In the genomic region with DNA sequence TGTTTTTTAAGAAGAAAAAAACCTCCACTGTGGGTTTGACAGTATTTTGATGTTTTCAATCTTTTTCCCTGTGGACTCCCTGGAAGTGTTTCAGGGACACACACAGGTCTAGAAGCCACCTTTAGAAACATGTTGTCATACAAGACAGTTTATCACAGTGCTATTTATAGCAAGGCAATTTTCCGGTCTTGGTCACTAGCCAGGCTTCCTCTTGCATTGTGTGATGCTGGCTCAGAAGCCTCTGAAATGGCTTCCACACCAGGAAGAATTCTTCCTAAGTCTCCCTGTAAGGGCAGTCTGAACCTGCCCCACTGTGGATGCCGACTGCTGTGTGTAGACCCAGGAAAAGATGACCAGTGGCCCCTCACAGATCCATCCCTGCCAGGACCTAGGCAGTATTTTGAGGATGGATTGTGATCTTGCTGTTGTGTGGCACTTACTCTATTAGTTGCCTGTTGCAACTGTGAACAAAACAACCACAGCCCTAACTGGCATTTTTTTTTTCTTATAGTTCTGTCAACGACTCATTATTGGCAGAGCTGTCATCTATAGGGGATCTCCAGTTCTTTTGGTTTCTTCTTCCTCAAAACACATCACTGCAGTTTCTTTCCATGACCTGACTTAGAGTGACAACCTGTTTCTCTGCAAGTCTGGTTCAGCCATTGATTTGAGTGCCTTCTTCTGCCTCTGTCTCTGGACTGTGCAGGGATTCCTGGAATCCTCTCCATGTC, we compare ENCODE assay signal across 14 mouse cellular contexts. TPM values are rescaled to one million over a fixed set of nuclear protein-coding genes. Genes with fewer than 3 reads are reported as not detected.
DNase-seq lines count a peak whose midpoint lies in the region; ATAC-seq and TF ChIP-seq lines count a peak whose summit lies in the region.
"Had no signal": no experiment of that assay in that cellular context is flagged by ENCODE, and none has a peak within 500 bp of the region (broad histone marks: within the 10 kb centered on the region; RNA-seq: fewer than 3 reads in every experiment).

No protein-coding gene starts in this region.

- H3K4me3 ChIP-seq in lung, embryonic 14.5 days (ENCODE audit: low read depth, low read length): no peak overlapping the region
- H3K4me3 ChIP-seq in heart, embryonic 12.5 days: no peak overlapping the region
- H3K4me3 ChIP-seq in midbrain, embryonic 13.5 days (replicated peaks): no peak overlapping the region
- H3K4me3 ChIP-seq: forebrain, embryonic 15.5 days had no signal

- H3K9ac ChIP-seq in lung, embryonic 14.5 days: no peak overlapping the region
- no peak overlapping the region for H3K9ac ChIP-seq in heart, embryonic 12.5 days
- no peak overlapping the region for H3K9ac ChIP-seq in midbrain, embryonic 13.5 days (replicated peaks)
- H3K9ac ChIP-seq: forebrain, embryonic 15.5 days had no signal

- H3K9me3 ChIP-seq in lung, embryonic 14.5 days (ENCODE audit: low read depth, low read length): no peaks in the 10 kb centered on the region
- no peaks in the 10 kb centered on the region for H3K9me3 ChIP-seq in heart, embryonic 12.5 days (replicated peaks)
- no peaks in the 10 kb centered on the region for H3K9me3 ChIP-seq in midbrain, embryonic 13.5 days
- H3K9me3 ChIP-seq: forebrain, embryonic 15.5 days had no signal

- peak; percentile 68 for DNase-seq in lung, embryonic 14.5 days
- DNase-seq in lung, postnatal 14 days: no peak
- peak; percentile 4 for DNase-seq in brain, embryonic 14.5 days (ENCODE audit: low read depth)
- no peak for DNase-seq in frontal cortex, adult 2 months (ENCODE audit: extremely low spot score in 1 of 2, low spot score in 1 of 2)
- DNase-seq in testis, postnatal 10 days (ENCODE audit: low spot score): no peak
- DNase-seq: cerebellum, adult 9-11 months; right cerebral cortex, postnatal 25 days had no signal

- H3K4me1 ChIP-seq in lung, embryonic 14.5 days (ENCODE audit: insufficient read depth): no peaks in the 10 kb centered on the region
- H3K4me1 ChIP-seq in heart, embryonic 12.5 days (replicated peaks): peaks cover 15% of the 10 kb centered on the region
- 0 out of 2 replicates have a peak, but pooled peaks cover 5% of the 10 kb centered on the region for H3K4me1 ChIP-seq in midbrain, embryonic 13.5 days (replicated peaks)

- H3K27me3 ChIP-seq in lung, embryonic 14.5 days (ENCODE audit: insufficient read depth, low read length): no peaks in the 10 kb centered on the region
- no peaks in the 10 kb centered on the region for H3K27me3 ChIP-seq in heart, embryonic 12.5 days (replicated peaks)
- 0 out of 2 replicates have a peak, but pooled peaks cover 3% of the 10 kb centered on the region for H3K27me3 ChIP-seq in midbrain, embryonic 13.5 days
- H3K27me3 ChIP-seq: forebrain, embryonic 15.5 days had no signal

- ATAC-seq in lung, embryonic 14.5 days (ENCODE audit: insufficient read depth): no peak
- ATAC-seq in heart, embryonic 12.5 days (ENCODE audit: insufficient number of reproducible peaks, low FRiP score): 0 out of 2 replicates have a peak, but pooled peaks have one; percentile 13
- ATAC-seq in megakaryocyte, adult 5-6 weeks (ENCODE audit: poor library complexity, severe bottlenecking): peak; percentile 41
- no peak for ATAC-seq in midbrain, embryonic 13.5 days
- ATAC-seq: forebrain, embryonic 15.5 days; midbrain, embryonic 16.5 days had no signal

- no peak overlapping the region for H3K4me2 ChIP-seq in lung, embryonic 14.5 days
- H3K4me2 ChIP-seq in heart, embryonic 12.5 days: peak overlapping the region; percentile 21; the same call in 1 of the 2 replicates
- H3K4me2 ChIP-seq in midbrain, embryonic 13.5 days (replicated peaks): no peak overlapping the region
- H3K4me2 ChIP-seq: forebrain, embryonic 15.5 days had no signal

- 50% methylated on average over 3 of the region's 3 CpGs for WGBS in lung, embryonic 14.5 days
- 37% methylated on average over 3 of the region's 3 CpGs for WGBS in heart, embryonic 12.5 days
- WGBS in midbrain, embryonic 13.5 days: 79% methylated on average over 3 of the region's 3 CpGs

- TF ChIP-seq CTCF in lung, embryonic 14.5 days (IDR thresholded peaks at IDR 0.05; ENCODE audit: low read depth): no peak
- TF ChIP-seq CTCF in brain, embryonic 14.5 days (IDR thresholded peaks at IDR 0.05; ENCODE audit: borderline replicate concordance, extremely low read depth, insufficient read depth, insufficient read length): no peak

- no peak for TF ChIP-seq POLR2A in brain, embryonic 14.5 days (IDR thresholded peaks at IDR 0.05; ENCODE audit: borderline replicate concordance, extremely low read depth, insufficient read depth, insufficient read length, poor library complexity, severe bottlenecking)

- no peak overlapping the region for H3K27ac ChIP-seq in lung, embryonic 14.5 days (ENCODE audit: low read depth)
- peak overlapping the region; percentile 62 for H3K27ac ChIP-seq in heart, embryonic 12.5 days (ENCODE audit: poor library complexity, severe bottlenecking)
- H3K27ac ChIP-seq in midbrain, embryonic 13.5 days: no peak overlapping the region
- H3K27ac ChIP-seq: forebrain, embryonic 15.5 days had no signal

- no peaks in the 10 kb centered on the region for H3K36me3 ChIP-seq in lung, embryonic 14.5 days (ENCODE audit: insufficient read depth)
- no peaks in the 10 kb centered on the region for H3K36me3 ChIP-seq in heart, embryonic 12.5 days
- no peaks in the 10 kb centered on the region for H3K36me3 ChIP-seq in midbrain, embryonic 13.5 days
- H3K36me3 ChIP-seq: forebrain, embryonic 15.5 days had no signal

RNA-seq across cellular contexts. Expression of gene Hist1h2br, which starts 18.8 kb away (rescaled TPM):
- 26.4 and 28.5 TPM in 2 replicates for polyA plus RNA-seq in lung, embryonic 14.5 days (2014; fragmentation: Nextera tagmentation; extraction: Ambion mirVana)
- 5.6 and 6.6 TPM in 2 replicates for polyA plus RNA-seq in brain, embryonic 14.5 days (2012; rRNA removed)
- 8.1 and 12.8 TPM in 2 replicates for polyA plus RNA-seq in heart, embryonic 12.5 days (2016; fragmentation: Nextera tagmentation; extraction: Ambion mirVana)
- total RNA-seq in megakaryocyte, adult 5-6 weeks (2015): 322 and 378 TPM in 2 replicates
- 273 and 294 TPM in 2 replicates for total RNA-seq in megakaryocyte, adult 5-6 weeks (2017)
- polyA plus RNA-seq in frontal cortex, adult 2 months (2012; rRNA removed): 0.21 and 0.96 TPM in 2 replicates
- 11.3 and 12.2 TPM in 2 replicates for polyA plus RNA-seq in midbrain, embryonic 13.5 days (2015; fragmentation: Nextera tagmentation; extraction: Ambion mirVana)

RNA-seq across cellular contexts. Expression of gene Hist1h2ap, which starts 19.1 kb away (rescaled TPM):
- 5,437 and 5,439 TPM in 2 replicates for polyA plus RNA-seq in lung, embryonic 14.5 days (2014; fragmentation: Nextera tagmentation; extraction: Ambion mirVana)
- polyA plus RNA-seq in brain, embryonic 14.5 days (2012; rRNA removed): 71.3 and 78.4 TPM in 2 replicates
- polyA plus RNA-seq in heart, embryonic 12.5 days (2016; fragmentation: Nextera tagmentation; extraction: Ambion mirVana): 2,122 and 2,141 TPM in 2 replicates
- total RNA-seq in megakaryocyte, adult 5-6 weeks (2015): 111 and 142 TPM in 2 replicates
- 857 and 1,070 TPM in 2 replicates for total RNA-seq in megakaryocyte, adult 5-6 weeks (2017)
- 3.5 and 3.9 TPM in 2 replicates for polyA plus RNA-seq in frontal cortex, adult 2 months (2012; rRNA removed)
- 1,729 and 1,932 TPM in 2 replicates for polyA plus RNA-seq in midbrain, embryonic 13.5 days (2015; fragmentation: Nextera tagmentation; extraction: Ambion mirVana)

RNA-seq across cellular contexts. Expression of gene Hist1h4n, which starts 20.4 kb away (rescaled TPM):
- 31.8 and 32.5 TPM in 2 replicates for polyA plus RNA-seq in lung, embryonic 14.5 days (2014; fragmentation: Nextera tagmentation; extraction: Ambion mirVana)
- polyA plus RNA-seq in brain, embryonic 14.5 days (2012; rRNA removed): 25.9 and 58.6 TPM in 2 replicates
- polyA plus RNA-seq in heart, embryonic 12.5 days (2016; fragmentation: Nextera tagmentation; extraction: Ambion mirVana): 8.4 and 15.5 TPM in 2 replicates
- 60.0 and 63.1 TPM in 2 replicates for total RNA-seq in megakaryocyte, adult 5-6 weeks (2015)
- 1,683 and 2,067 TPM in 2 replicates for total RNA-seq in megakaryocyte, adult 5-6 weeks (2017)
- 12.0 and 12.7 TPM in 2 replicates for polyA plus RNA-seq in frontal cortex, adult 2 months (2012; rRNA removed)
- 11.0 and 11.2 TPM in 2 replicates for polyA plus RNA-seq in midbrain, embryonic 13.5 days (2015; fragmentation: Nextera tagmentation; extraction: Ambion mirVana)

RNA-seq across cellular contexts. Expression of gene Hist1h4m, which starts 40.8 kb away (rescaled TPM):
- polyA plus RNA-seq in lung, embryonic 14.5 days (2014; fragmentation: Nextera tagmentation; extraction: Ambion mirVana): not detected in 2 replicates
- polyA plus RNA-seq in brain, embryonic 14.5 days (2012; rRNA removed): not detected in 2 replicates
- polyA plus RNA-seq in heart, embryonic 12.5 days (2016; fragmentation: Nextera tagmentation; extraction: Ambion mirVana): not detected in 2 replicates
- 67.9 and 71.7 TPM in 2 replicates for total RNA-seq in megakaryocyte, adult 5-6 weeks (2015)
- total RNA-seq in megakaryocyte, adult 5-6 weeks (2017): 1,995 and 3,050 TPM in 2 replicates
- polyA plus RNA-seq in frontal cortex, adult 2 months (2012; rRNA removed): not detected in 2 replicates
- not detected in 2 replicates for polyA plus RNA-seq in midbrain, embryonic 13.5 days (2015; fragmentation: Nextera tagmentation; extraction: Ambion mirVana)
- polyA plus RNA-seq: forebrain, embryonic 15.5 days; intestine, embryonic 14.5 days; limb, embryonic 14.5 days; midbrain, embryonic 16.5 days had no signal

RNA-seq across cellular contexts. Expression of gene Hist1h2ao, which starts 42.1 kb away (rescaled TPM):
- polyA plus RNA-seq in lung, embryonic 14.5 days (2014; fragmentation: Nextera tagmentation; extraction: Ambion mirVana): 1.9 TPM in 1 of 2 replicates, not detected in the other
- not detected in 2 replicates for polyA plus RNA-seq in brain, embryonic 14.5 days (2012; rRNA removed)
- polyA plus RNA-seq in heart, embryonic 12.5 days (2016; fragmentation: Nextera tagmentation; extraction: Ambion mirVana): 2.6 TPM in 1 of 2 replicates, not detected in the other
- total RNA-seq in megakaryocyte, adult 5-6 weeks (2015): 149 and 256 TPM in 2 replicates
- 2,161 and 2,311 TPM in 2 replicates for total RNA-seq in megakaryocyte, adult 5-6 weeks (2017)
- not detected in 2 replicates for polyA plus RNA-seq in frontal cortex, adult 2 months (2012; rRNA removed)
- polyA plus RNA-seq in midbrain, embryonic 13.5 days (2015; fragmentation: Nextera tagmentation; extraction: Ambion mirVana): not detected in 2 replicates
- polyA plus RNA-seq: intestine, embryonic 14.5 days; limb, embryonic 14.5 days; midbrain, embryonic 16.5 days had no signal

Comparison
In these comparisons a context has a peak if more than half of its experiments do, and no peak if none do; other contexts are left out.
1. DNase-seq: peak in lung, embryonic 14.5 days (single experiment) and brain, embryonic 14.5 days (single experiment); none in lung, postnatal 14 days (single experiment), frontal cortex, adult 2 months (0 of 2) and testis, postnatal 10 days (single experiment).
2. ATAC-seq: peak in heart, embryonic 12.5 days (single experiment) and megakaryocyte, adult 5-6 weeks (single experiment); none in lung, embryonic 14.5 days (single experiment) and midbrain, embryonic 13.5 days (single experiment).
3. RNA of gene Hist1h2ap, which starts 19.1 kb away (polyA plus RNA-seq): 5,437 to 5,439 TPM in lung, embryonic 14.5 days, 2,122 to 2,141 TPM in heart, embryonic 12.5 days and 1,729 to 1,932 TPM in midbrain, embryonic 13.5 days; 71.3 to 78.4 TPM in brain, embryonic 14.5 days and 3.5 to 3.9 TPM in frontal cortex, adult 2 months; every median in the first group is over 10 times any median in the second.